Comparison of ENCODE assay signal across 18 mouse cellular contexts in the genomic region with DNA sequence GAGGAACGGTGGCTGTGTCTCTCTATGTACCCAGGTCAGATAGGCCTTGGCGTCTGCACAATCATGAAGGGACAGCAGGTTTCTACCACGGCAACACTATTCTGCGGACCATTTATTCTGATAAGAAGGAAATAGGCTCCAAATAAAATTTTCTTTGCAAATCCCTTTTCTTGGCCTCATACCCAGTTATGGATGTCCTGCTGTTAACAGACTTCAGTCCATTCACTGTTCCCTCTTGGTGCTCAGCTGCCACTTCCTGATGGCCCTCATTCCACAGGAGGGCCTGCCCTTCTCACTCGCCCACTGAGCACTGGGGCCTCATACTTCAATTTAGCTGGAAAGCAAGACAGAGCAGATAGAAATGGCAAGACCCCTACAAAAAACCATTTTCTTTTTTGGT. TPM values are rescaled to one million over a fixed set of nuclear protein-coding genes. Genes with fewer than 3 reads are reported as not detected.
"Had no signal": no experiment of that assay in that cellular context is flagged by ENCODE, and none has a peak within 500 bp of the region (broad histone marks: within the 10 kb centered on the region; RNA-seq: fewer than 3 reads in every experiment).

No protein-coding gene starts in this region.

- H3K9ac ChIP-seq: limb, embryonic 12.5 days; limb, embryonic 15.5 days; liver, embryonic 14.5 days; liver, postnatal 0 days; lung, embryonic 14.5 days; midbrain, embryonic 13.5 days; stomach, embryonic 15.5 days had no signal

- H3K36me3 ChIP-seq: limb, embryonic 12.5 days; limb, embryonic 15.5 days; midbrain, embryonic 13.5 days; stomach, embryonic 15.5 days had no signal

- H3K4me3 ChIP-seq: limb, embryonic 12.5 days; limb, embryonic 15.5 days; midbrain, embryonic 13.5 days; stomach, embryonic 15.5 days had no signal

- H3K9me3 ChIP-seq: limb, embryonic 12.5 days; limb, embryonic 15.5 days; midbrain, embryonic 13.5 days; stomach, embryonic 15.5 days had no signal

- H3K4me1 ChIP-seq: limb, embryonic 12.5 days; limb, embryonic 15.5 days; stomach, embryonic 15.5 days had no signal

- ATAC-seq: liver, postnatal 0 days; lung, postnatal 0 days; midbrain, embryonic 13.5 days had no signal

- H3K27ac ChIP-seq: limb, embryonic 12.5 days; limb, embryonic 15.5 days; liver, embryonic 14.5 days; macrophage; midbrain, embryonic 13.5 days; stomach, embryonic 15.5 days had no signal

- DNase-seq: kidney, adult 8-10 months; kidney, postnatal 14 days; kidney, postnatal 4 days; left cerebral cortex, postnatal 4 days; liver, postnatal 0 days; lung, embryonic 14.5 days; right cerebral cortex, adult 18-20 months; right cerebral cortex, postnatal 14 days; right cerebral cortex, postnatal 4 days; thymus, postnatal 25 days had no signal

- H3K4me2 ChIP-seq: limb, embryonic 12.5 days; limb, embryonic 15.5 days; liver, embryonic 11.5 days; lung, embryonic 14.5 days; midbrain, embryonic 13.5 days; stomach, embryonic 15.5 days had no signal

- H3K27me3 ChIP-seq: limb, embryonic 12.5 days; limb, embryonic 15.5 days; midbrain, embryonic 13.5 days; stomach, embryonic 15.5 days had no signal

RNA-seq across cellular contexts. Expression of a gene that starts 31.1 kb away (rescaled TPM):
- polyA plus RNA-seq: macrophage had no signal
